Mouse (Mus musculus) myocyte (in vitro differentiated cells): Measurements from ENCODE around the gene Bivm. TPM values are rescaled to one million over a fixed set of nuclear protein-coding genes. Genes with fewer than 3 reads are reported as not detected.
A peak's percentile ranks its signal among the peaks of the same experiment; 100 is the strongest.

Source experiments
- H3K27me3 ChIP-seq: one replicate; pipeline ENCODE4 v1.6.1; 2011; ENCODE audit not compliant: control insufficient read depth, insufficient read depth, insufficient read length
- H3K36me3 ChIP-seq: one replicate; pipeline ENCODE4 v1.6.1; 2011; ENCODE audit not compliant: control insufficient read depth, insufficient read depth
- H3K4me2 ChIP-seq: one replicate; pipeline ENCODE4 v1.6.1; 2011; ENCODE audit warnings: low read depth, control low read depth
- H3K4me3 ChIP-seq: one replicate; pipeline ENCODE4 v1.5.1; 2011; ENCODE audit warnings: mild to moderate bottlenecking, control low read depth, moderate library complexity
- H3K79me2 ChIP-seq: one replicate; pipeline ENCODE4 v1.6.1; 2011; ENCODE audit not compliant: control insufficient read depth, insufficient read depth
- H3ac ChIP-seq: one replicate; pipeline ENCODE4 v1.6.1; 2011; ENCODE audit not compliant: control insufficient read depth, insufficient read length
- CEBPB ChIP-seq: IDR thresholded peaks from 2 replicates; pipeline ENCODE4 v1.6.1; 2011; ENCODE audit warnings: mild to moderate bottlenecking, moderate library complexity; ENCODE audit not compliant: poor library complexity, insufficient read depth, severe bottlenecking
- E2F4 ChIP-seq: IDR thresholded peaks from one replicate; pipeline ENCODE4 v1.6.1; 2011; ENCODE audit warnings: mild to moderate bottlenecking, control low read depth, moderate library complexity; ENCODE audit not compliant: insufficient read depth
- MAX ChIP-seq: IDR thresholded peaks from one replicate; pipeline ENCODE4 v1.6.1; 2011; ENCODE audit warnings: low read depth, mild to moderate bottlenecking, control low read depth
- MYOD1 ChIP-seq, 3 experiments: IDR thresholded peaks; one replicate each; pipeline ENCODE4 v1.6.1; 2011; ENCODE audit warnings: control low read depth in 2 of 3, low read depth in 2 of 3, mild to moderate bottlenecking in 2 of 3, moderate library complexity in 1 of 3; ENCODE audit not compliant: insufficient read length in 2 of 3, control insufficient read depth in 1 of 3
- MYOG ChIP-seq, 3 experiments: IDR thresholded peaks; one replicate each; pipeline ENCODE4 v1.6.1; 2011; ENCODE audit warnings: control low read depth in 2 of 3, low read depth in 2 of 3, mild to moderate bottlenecking in 2 of 3; ENCODE audit not compliant: insufficient read length in 2 of 3, control insufficient read depth in 1 of 3, insufficient read depth in 1 of 3
- POLR2A ChIP-seq: IDR thresholded peaks from one replicate; pipeline ENCODE4 v1.6.1; 2011; ENCODE audit warnings: low read depth, mild to moderate bottlenecking, control low read depth, moderate library complexity; ENCODE audit not compliant: insufficient read length
- POLR2AphosphoS2 ChIP-seq: IDR thresholded peaks from one replicate; pipeline ENCODE4 v1.6.1; 2011; ENCODE audit warnings: low read depth, control low read depth; ENCODE audit not compliant: insufficient read length
- REST ChIP-seq: IDR thresholded peaks from one replicate; pipeline ENCODE4 v1.6.1; 2011; ENCODE audit warnings: mild to moderate bottlenecking, control low read depth, moderate library complexity; ENCODE audit not compliant: insufficient read depth, insufficient read length
- SRF ChIP-seq: IDR thresholded peaks from one replicate; pipeline ENCODE4 v1.6.1; 2011; ENCODE audit warnings: low read depth; ENCODE audit not compliant: control insufficient read depth, insufficient read length
- TCF12 ChIP-seq: IDR thresholded peaks from one replicate; pipeline ENCODE4 v1.6.1; 2011; ENCODE audit warnings: mild to moderate bottlenecking, control low read depth; ENCODE audit not compliant: poor library complexity, insufficient read depth, severe bottlenecking
- TCF3 ChIP-seq: IDR thresholded peaks from one replicate; pipeline ENCODE4 v1.6.1; 2011; ENCODE audit warnings: low read depth, control low read depth; ENCODE audit not compliant: insufficient read length
- USF1 ChIP-seq: IDR thresholded peaks from one replicate; pipeline ENCODE4 v1.6.1; 2011; ENCODE audit warnings: low read depth, mild to moderate bottlenecking, control low read depth, moderate library complexity
- polyA plus RNA-seq: library from polyadenylated mRNA; unstranded; fragments of >200 nt; fragmentation: generic; extraction: Trizol; gene quantifications from one replicate; pipeline ENCODE4 v1.2.1, GENCODE M21; 2012; ENCODE audit warnings: missing spikeins

Gene Bivm
- polyA plus RNA-seq, 1 experiment = 8.1 TPM

GRCm38 (mm10) chr1:44140232-44140631 lies 21.5 kb downstream of the Bivm start:
- Histone ChIP-seq H3ac (no peak overlapping the region), H3K4me2 (no peak overlapping the region), H3K27me3 (no peaks in the 10 kb centered on the region), H3K4me3 (no peak overlapping the region), H3K36me3 (peaks cover 24% of the 10 kb centered on the region), H3K79me2 (no peaks in the 10 kb centered on the region)
- TF ChIP-seq MYOG (IDR thresholded peaks at IDR 0.05; ENCODE audit: control insufficient read depth in 1 of 3, insufficient read depth in 1 of 3, insufficient read length in 2 of 3, low read depth in 2 of 3) = no peak
- TF ChIP-seq E2F4 = no peak
- TF ChIP-seq USF1 = no peak
- TF ChIP-seq REST = no peak
- TF ChIP-seq TCF12 = no peak
- TF ChIP-seq SRF = no peak
- TF ChIP-seq TCF3 = no peak
- TF ChIP-seq MYOD1 (IDR thresholded peaks at IDR 0.05; ENCODE audit: control insufficient read depth in 1 of 3, insufficient read length in 2 of 3, low read depth in 2 of 3) = no peak
- no peak for TF ChIP-seq CEBPB
- no peak for TF ChIP-seq POLR2A

GRCm38 (mm10) chr1:44142747-44143146 lies 24.0 kb downstream of the Bivm start:
- Histone ChIP-seq H3ac (no peak overlapping the region), H3K4me2 (no peak overlapping the region), H3K27me3 (no peaks in the 10 kb centered on the region), H3K36me3 (peaks cover 24% of the 10 kb centered on the region), H3K79me2 (no peaks in the 10 kb centered on the region), H3K4me3 (no peak overlapping the region)
- TF ChIP-seq E2F4 = no peak
- no peak for TF ChIP-seq TCF12
- no peak for TF ChIP-seq MAX
- no peak for TF ChIP-seq POLR2AphosphoS2
- no peak for TF ChIP-seq TCF3
- TF ChIP-seq CEBPB = no peak
- no peak for TF ChIP-seq USF1
- TF ChIP-seq REST = no peak
- TF ChIP-seq SRF = no peak
- no peak for TF ChIP-seq POLR2A

DNA sequence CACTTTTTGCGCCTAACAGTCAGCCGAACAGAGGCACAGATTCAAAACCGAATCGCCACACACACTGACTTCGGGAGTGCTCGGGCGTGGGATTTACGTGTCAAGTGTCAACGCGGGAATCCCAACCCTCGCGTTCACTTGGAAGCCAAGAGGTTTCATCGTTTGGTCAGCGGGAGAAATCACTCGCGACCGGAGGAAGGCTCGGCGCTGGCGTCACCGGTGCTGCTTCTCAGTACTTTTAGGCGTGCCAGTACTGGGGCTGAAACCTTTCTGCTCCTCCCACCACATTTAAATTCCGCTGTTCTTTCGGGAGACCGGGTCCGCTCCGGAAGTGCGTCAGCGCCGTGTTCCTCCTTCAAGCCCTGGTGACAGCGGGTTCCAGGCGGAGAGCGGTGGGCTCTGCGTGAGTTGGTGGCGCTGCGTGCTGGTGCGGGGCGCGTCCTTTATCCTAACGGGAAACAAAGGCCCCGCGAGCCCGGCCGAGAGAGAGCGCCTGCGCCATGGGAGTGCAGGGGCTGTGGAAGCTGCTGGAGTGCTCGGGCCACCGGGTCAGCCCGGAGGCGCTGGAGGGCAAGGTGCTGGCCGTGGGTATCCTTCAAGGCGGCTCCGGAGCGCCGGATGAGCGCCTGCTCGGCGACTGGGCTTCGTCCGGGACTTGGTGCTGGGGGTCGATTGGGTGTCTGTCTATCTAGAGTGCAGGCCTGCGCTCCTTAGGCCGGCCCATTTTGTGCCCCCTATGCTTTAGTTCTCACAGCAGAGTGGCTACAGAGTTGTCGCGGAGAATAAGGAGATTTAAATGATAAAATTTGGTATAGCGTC lies 29.0 kb downstream of the Bivm start, which contains the start of gene Ercc5:
Gene Ercc5 (plus strand): TSS at position 182 of the 819 bp plus-strand sequence.
- Histone ChIP-seq H3K79me2 (peaks cover 9% of the 10 kb centered on the region), H3K4me3 (peak within 1 kb of the TSS; percentile 67), H3ac (peak within 1 kb of the TSS; percentile 61), H3K36me3 (peaks cover 7% of the 10 kb centered on the region), H3K4me2 (peak within 1 kb of the TSS; percentile 98), H3K27me3 (no peaks in the 10 kb centered on the region)
- TF ChIP-seq REST (no peak), CEBPB (no peak), TCF3 (no peak), MYOG (IDR thresholded peaks at IDR 0.05; ENCODE audit: control insufficient read depth in 1 of 3, insufficient read depth in 1 of 3, insufficient read length in 2 of 3, low read depth in 2 of 3) (peak in 1 of 3 experiments; percentile 3), POLR2A (peak; percentile 90), MYOD1 (IDR thresholded peaks at IDR 0.05; ENCODE audit: control insufficient read depth in 1 of 3, insufficient read length in 2 of 3, low read depth in 2 of 3) (no peak), SRF (no peak), MAX (no peak), POLR2AphosphoS2 (peak; percentile 86), USF1 (no peak), E2F4 (peak; percentile 5), TCF12 (no peak)

GRCm38 (mm10) chr1:44148706-44149105 lies 29.9 kb downstream of the Bivm start:
- H3K79me2 ChIP-seq = peaks cover 9% of the 10 kb centered on the region
- no peak for TF ChIP-seq MYOG (IDR thresholded peaks at IDR 0.05; ENCODE audit: control insufficient read depth in 1 of 3, insufficient read depth in 1 of 3, insufficient read length in 2 of 3, low read depth in 2 of 3)
- no peak for TF ChIP-seq TCF12
- no peak for TF ChIP-seq USF1
- no peak for TF ChIP-seq MYOD1 (IDR thresholded peaks at IDR 0.05; ENCODE audit: control insufficient read depth in 1 of 3, insufficient read length in 2 of 3, low read depth in 2 of 3)
- no peak for TF ChIP-seq POLR2A
- no peak for TF ChIP-seq REST
- TF ChIP-seq MAX = no peak
- no peak for TF ChIP-seq SRF
- TF ChIP-seq POLR2AphosphoS2 = no peak
- no peak for TF ChIP-seq E2F4
- no peak for TF ChIP-seq CEBPB
- no peak for TF ChIP-seq TCF3
- peak overlapping the region; percentile 61 for H3ac ChIP-seq
- peak overlapping the region; percentile 98 for H3K4me2 ChIP-seq
- peak overlapping the region; percentile 67 for H3K4me3 ChIP-seq
- peaks cover 3% of the 10 kb centered on the region for H3K36me3 ChIP-seq
- H3K27me3 ChIP-seq = no peaks in the 10 kb centered on the region
